Mouse (Mus musculus): Measurements from ENCODE around the gene Olfr1335. TPM values are rescaled to one million over a fixed set of nuclear protein-coding genes. Genes with fewer than 3 reads are reported as not detected.
"Not testable (repeated sequence)": the region's sequence is repeated elsewhere in the genome, so short reads cannot be mapped to it uniquely, and the experiment has no call there.

Olfr1335 gene
- not detected for total RNA-seq (2018; cell fraction: chromatin; rRNA removed)
- total RNA-seq (2018; cell fraction: cytosol; rRNA removed): not detected
- not detected for total RNA-seq (2018; cell fraction: nucleus; rRNA removed)
- not detected in 3 replicates for polyA plus RNA-seq (2018)

- H3K4me3 ChIP-seq (ENCODE audit: inconsistent target): no peak within 1 kb of the TSS
- H3K27ac ChIP-seq: no peak within 1 kb of the TSS
- no peaks in the 10 kb centered on the region for H3K79me2 ChIP-seq (ENCODE audit: inconsistent target)
- H3K36me3 ChIP-seq (ENCODE audit: inconsistent target): no peaks in the 10 kb centered on the region
- WGBS (ENCODE audit: missing documents): 91% methylated on average over 4 of the region's 4 CpGs
These were observed at the start of gene Olfr1335 for GRCm38 (mm10) chr4:118809844-118810243. Olfr1335 (minus strand) TSS chr4:118809944.

- Histone ChIP-seq H3K36me3 (ENCODE audit: inconsistent target) (no peaks in the 10 kb centered on the region), H3K79me2 (ENCODE audit: inconsistent target) (no peaks in the 10 kb centered on the region), H3K27ac (no peak within 1 kb of the TSS), H3K4me3 (ENCODE audit: inconsistent target) (no peak within 1 kb of the TSS)
- WGBS (ENCODE audit: missing documents): 85% methylated on average over 1 of the region's 1 CpGs
These were observed 26.4 kb upstream of the Olfr1335 start, which contains the start of gene Olfr1333 for GRCm38 (mm10) chr4:118836179-118836578. Olfr1333 (minus strand) TSS chr4:118836279.

- 67% methylated on average over 1 of the region's 1 CpGs for WGBS (ENCODE audit: missing documents)
- Histone ChIP-seq H3K27ac (no peak overlapping the region), H3K79me2 (ENCODE audit: inconsistent target) (no peaks in the 10 kb centered on the region), H3K4me3 (ENCODE audit: inconsistent target) (no peak overlapping the region), H3K36me3 (ENCODE audit: inconsistent target) (no peaks in the 10 kb centered on the region)
These were observed 9.2 kb upstream of the Olfr1335 start for GRCm38 (mm10) chr4:118818921-118819320.

- not testable (repeated sequence) for H3K27ac ChIP-seq; H3K36me3 ChIP-seq (ENCODE audit: inconsistent target); H3K4me3 ChIP-seq (ENCODE audit: inconsistent target); H3K79me2 ChIP-seq (ENCODE audit: inconsistent target)
These were observed 16.9 kb downstream of the Olfr1335 start for GRCm38 (mm10) chr4:118792796-118793195.

- 85% methylated on average over 2 of the region's 2 CpGs for WGBS (ENCODE audit: missing documents)
- H3K27ac ChIP-seq: no peak within 1 kb of the TSS
- no peaks in the 10 kb centered on the region for H3K36me3 ChIP-seq (ENCODE audit: inconsistent target)
- no peaks in the 10 kb centered on the region for H3K79me2 ChIP-seq (ENCODE audit: inconsistent target)
- H3K4me3 ChIP-seq (ENCODE audit: inconsistent target): no peak within 1 kb of the TSS
These were observed 27.3 kb downstream of the Olfr1335 start, which contains the start of gene Olfr1337 for GRCm38 (mm10) chr4:118782486-118782885. Olfr1337 (minus strand) TSS chr4:118782586.

Other genes starting within 250 kb of the Olfr1335 start
- gene Cfap57, start 189.2 kb downstream of the Olfr1335 start, polyA plus RNA-seq (2018): not detected in 3 replicates
- gene Ebna1bp2, start 189.1 kb downstream of the Olfr1335 start, polyA plus RNA-seq (2018): 26.7 to 58.3 TPM (median 41.6 TPM) in 3 replicates
- gene Olfr62, start 151.0 kb downstream of the Olfr1335 start, polyA plus RNA-seq (2018): not detected in 3 replicates
- not detected in 3 replicates for gene Olfr1342, start 117.2 kb downstream of the Olfr1335 start, polyA plus RNA-seq (2018)
- not detected in 3 replicates for gene Olfr1341, start 106.4 kb downstream of the Olfr1335 start, polyA plus RNA-seq (2018)
- not detected in 3 replicates for gene Olfr1340, start 89.8 kb downstream of the Olfr1335 start, polyA plus RNA-seq (2018)
- not detected in 3 replicates for gene Olfr1339, start 77.8 kb downstream of the Olfr1335 start, polyA plus RNA-seq (2018)
- gene Olfr1338, start 51.2 kb downstream of the Olfr1335 start, polyA plus RNA-seq (2018): not detected in 3 replicates
- gene Olfr1337, start 27.4 kb downstream of the Olfr1335 start, polyA plus RNA-seq (2018): not detected in 3 replicates
- not detected in 3 replicates for gene Olfr1333, start 26.3 kb upstream of the Olfr1335 start, polyA plus RNA-seq (2018)
- not detected in 3 replicates for gene Olfr1331, start 54.7 kb upstream of the Olfr1335 start, polyA plus RNA-seq (2018)
- not detected in 3 replicates for gene Olfr1330, start 78.7 kb upstream of the Olfr1335 start, polyA plus RNA-seq (2018)
- gene Olfr1329, start 107.5 kb upstream of the Olfr1335 start, polyA plus RNA-seq (2018): not detected in 3 replicates
- not detected in 3 replicates for gene Olfr1328, start 128.7 kb upstream of the Olfr1335 start, polyA plus RNA-seq (2018)
- gene Lao1, start 151.6 kb upstream of the Olfr1335 start, polyA plus RNA-seq (2018): not detected in 3 replicates